Mouse (Mus musculus): ENCODE results near the gene Golga3. TPM values are rescaled to one million over a fixed set of nuclear protein-coding genes. Genes with fewer than 3 reads are reported as not detected.

The Golga3 gene
- total RNA-seq (2021) = 10 to 100 TPM; 38.7 to 39.5 TPM
- long read RNA-seq, experiment 1, full-length matches to known transcripts = 20 of 42 reads
- long read RNA-seq, experiment 1, partial matches to known transcripts = 7 of 42 reads
- long read RNA-seq, experiment 1, other reads (novel, unspliced or antisense) = 15 of 42 reads
- long read RNA-seq, experiment 2, full-length matches to known transcripts = 21 of 41 reads
- long read RNA-seq, experiment 2, partial matches to known transcripts = 8 of 41 reads
- long read RNA-seq, experiment 2, other reads (novel, unspliced or antisense) = 12 of 41 reads

GRCm38 (mm10) chr5:110176362-110177020, at the start of gene Golga3:
TSS of gene Golga3 (plus strand) at chr5:110176701.
- peak; percentile 92 for DNase-seq

- peak; percentile 98 for DNase-seq
These were observed 41.0 kb upstream of the Golga3 start, which contains the start of gene Chfr for GRCm38 (mm10) chr5:110135293-110136086. TSS of gene Chfr (plus strand) at chr5:110135842.

DNA sequence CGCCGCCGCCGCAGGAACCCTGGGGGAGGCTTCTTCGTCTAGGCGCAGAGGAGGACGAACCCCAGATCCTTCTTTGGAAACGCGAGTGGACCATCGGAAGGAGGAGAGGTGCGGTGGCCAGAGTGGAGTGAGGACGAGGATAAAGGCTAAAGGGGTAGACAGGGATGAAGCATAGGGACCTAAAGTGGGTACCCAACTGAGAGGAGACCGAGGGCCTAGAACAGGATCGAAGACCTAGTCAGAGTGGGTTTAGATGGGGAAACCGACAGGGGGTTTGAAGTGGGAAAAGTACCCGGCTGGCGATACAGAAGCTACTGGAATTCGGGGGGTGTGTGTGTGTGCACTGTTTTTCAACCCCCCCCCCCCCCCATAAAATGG, 40.4 kb upstream of the Golga3 start:
- DNase-seq = no peak

GRCm38 (mm10) chr5:110137816-110138215, 38.7 kb upstream of the Golga3 start:
- no peak for DNase-seq

GRCm38 (mm10) chr5:110139325-110139724, 37.2 kb upstream of the Golga3 start:
- DNase-seq = no peak

- DNase-seq = no peak
These were observed 36.1 kb upstream of the Golga3 start for GRCm38 (mm10) chr5:110140424-110140823.

- no peak for DNase-seq
These were observed 34.2 kb upstream of the Golga3 start for GRCm38 (mm10) chr5:110142309-110142708.

- DNase-seq = no peak
These were observed 33.5 kb upstream of the Golga3 start for GRCm38 (mm10) chr5:110143007-110143406.

- DNase-seq = no peak
These were observed 7.1 kb upstream of the Golga3 start for GRCm38 (mm10) chr5:110169374-110169773.

DNA sequence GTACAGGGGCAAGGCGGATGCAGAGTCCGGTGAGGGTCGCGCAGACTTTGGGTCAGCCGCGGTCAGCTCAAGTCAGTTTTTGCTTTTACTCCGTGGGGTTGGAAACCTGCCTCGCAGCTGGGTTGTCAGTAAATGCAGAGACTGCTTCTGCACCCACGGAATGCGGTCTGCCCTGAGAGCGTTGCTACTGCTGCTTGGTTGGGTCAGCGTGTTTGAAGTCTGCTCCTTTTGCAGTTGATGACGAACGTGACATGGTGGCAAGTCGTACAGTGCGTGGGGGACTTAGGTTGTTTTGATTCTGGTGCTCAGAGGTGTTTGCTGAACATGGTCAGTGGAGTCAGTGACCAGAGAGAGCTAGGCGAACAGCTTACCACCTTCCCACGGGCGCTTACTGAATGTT, 520 bp downstream of the Golga3 start:
- DNase-seq = no peak

DNA sequence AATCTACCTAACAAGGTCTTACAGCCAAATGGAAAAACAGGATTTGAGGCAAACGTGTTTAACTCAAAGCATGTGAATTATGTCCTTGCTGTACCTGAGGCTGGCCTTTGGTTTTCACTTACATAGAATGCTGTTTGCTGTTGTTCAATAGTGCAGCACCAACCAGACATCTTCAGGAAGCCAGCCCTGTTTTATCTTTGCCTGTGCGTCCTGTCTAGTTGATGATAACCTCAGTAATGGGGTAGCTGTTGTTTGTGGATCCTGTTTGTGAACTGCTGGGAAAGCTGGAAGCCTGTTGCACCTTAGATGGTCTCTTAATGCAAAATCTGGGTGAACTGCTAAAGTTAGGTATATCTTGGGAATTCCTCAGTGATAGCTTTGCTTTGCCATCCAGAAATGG, 2.1 kb downstream of the Golga3 start:
- DNase-seq = no peak

DNA sequence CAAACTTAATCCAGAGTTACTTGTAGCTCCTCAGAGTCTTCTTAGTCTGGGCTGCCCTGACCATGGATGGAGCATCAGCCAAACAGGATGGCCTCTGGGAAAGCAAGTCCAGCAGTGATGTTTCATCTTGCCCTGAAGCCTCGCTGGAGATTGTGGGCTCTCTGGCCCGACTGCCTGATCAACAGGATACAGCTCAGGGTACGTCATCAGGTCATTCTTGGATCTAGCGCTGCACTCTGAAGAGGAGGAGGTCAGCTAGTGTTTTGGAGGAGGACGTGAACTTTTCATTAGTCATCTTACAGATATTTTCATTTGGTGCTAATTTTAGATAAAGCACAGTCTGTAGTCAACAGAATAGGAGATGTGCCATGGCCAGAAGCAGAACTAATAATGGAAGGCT, 5.2 kb downstream of the Golga3 start:
- DNase-seq = no peak

GRCm38 (mm10) chr5:110203164-110203895, 26.8 kb downstream of the Golga3 start:
- no peak for DNase-seq

GRCm38 (mm10) chr5:110204777-110205176, 28.3 kb downstream of the Golga3 start:
- DNase-seq = no peak

DNA sequence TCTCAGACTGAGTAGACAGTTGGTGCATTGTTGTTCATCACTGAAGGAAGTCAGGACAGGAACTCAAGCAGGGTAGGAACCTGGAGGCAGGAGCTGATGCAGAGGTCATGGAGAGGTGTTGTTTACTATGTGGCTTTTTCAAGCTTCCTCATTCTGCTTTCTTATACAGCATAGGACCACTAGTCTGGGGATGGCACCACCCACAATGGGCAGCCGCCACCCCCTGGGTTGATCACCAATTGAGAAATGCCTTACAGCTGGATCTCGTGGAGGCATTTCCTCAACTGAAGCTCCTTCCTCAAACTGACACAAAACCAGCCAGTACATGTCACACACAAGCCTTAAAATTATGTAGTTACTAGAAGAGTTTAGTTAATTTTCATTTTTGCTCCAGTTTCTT, 34.8 kb downstream of the Golga3 start:
- no peak for DNase-seq

- no peak for DNase-seq
These were observed 40.3 kb downstream of the Golga3 start for GRCm38 (mm10) chr5:110216780-110217179.

DNA sequence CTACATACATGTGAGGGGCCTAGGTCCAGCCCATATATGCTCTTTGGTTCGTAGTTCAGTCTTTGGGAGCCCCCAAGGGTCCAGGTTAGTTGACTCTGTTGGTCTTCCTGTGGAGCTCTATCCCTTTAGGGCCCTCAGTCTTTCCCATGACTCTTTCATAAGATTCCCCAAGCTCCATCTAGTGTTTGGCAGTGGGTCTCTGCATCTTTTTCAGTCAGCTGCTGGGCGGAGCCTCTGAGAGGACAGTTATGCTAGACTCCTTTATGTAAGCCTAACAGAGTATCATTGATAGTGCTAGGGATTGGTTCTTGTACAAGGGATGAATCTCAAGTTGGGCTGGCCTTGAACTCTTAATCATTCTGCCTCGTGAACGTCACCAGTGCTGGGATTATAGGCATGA, 43.8 kb downstream of the Golga3 start:
- no peak for DNase-seq

GRCm38 (mm10) chr5:110222757-110223156, 46.3 kb downstream of the Golga3 start:
- DNase-seq = no peak

DNA sequence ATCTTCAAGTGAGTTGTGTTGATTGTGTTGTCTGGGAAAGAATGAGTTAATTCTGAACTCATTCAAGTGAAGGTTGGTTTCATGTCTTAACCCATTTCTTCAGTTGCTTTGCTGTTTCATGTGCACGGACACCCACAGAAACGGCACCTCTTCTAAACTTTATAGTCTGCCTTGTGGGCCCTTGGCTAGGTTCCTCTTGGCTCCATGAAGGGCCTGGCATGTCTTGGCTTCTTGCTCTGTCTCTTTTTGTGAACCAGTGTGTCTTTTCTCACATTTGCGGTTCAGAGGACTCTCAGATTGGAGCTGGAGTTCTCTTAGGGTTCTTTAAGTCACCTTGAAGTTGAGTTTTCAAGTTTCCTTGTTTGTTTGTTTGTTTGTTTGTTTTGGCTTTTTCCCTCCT, 48.6 kb downstream of the Golga3 start:
- DNase-seq = no peak

DNA sequence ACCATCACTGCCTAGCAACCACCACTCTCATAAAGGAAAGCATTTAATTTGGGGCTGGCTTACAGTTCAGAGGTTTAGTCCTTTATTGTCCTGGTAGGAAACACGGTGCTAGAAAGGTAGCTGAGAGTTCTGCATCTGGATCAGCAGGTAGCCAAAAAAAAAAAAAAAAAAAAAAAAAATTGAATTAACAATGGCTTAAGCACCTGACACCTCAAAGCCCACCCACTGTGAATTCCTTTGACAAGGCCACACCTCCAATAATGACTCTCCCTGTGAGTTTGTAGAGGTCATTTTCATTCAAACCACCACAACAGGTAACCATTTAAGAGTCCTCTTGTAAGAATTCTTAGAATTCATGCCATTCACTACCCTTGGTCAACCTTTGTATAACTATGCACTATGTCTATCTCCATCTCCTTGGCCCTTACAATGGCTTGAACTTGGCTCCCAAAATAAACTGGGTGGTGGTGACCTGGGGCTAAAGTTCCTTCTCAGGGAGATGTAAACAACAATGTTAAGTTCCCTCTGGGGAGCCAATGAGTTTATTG, 50.9 kb downstream of the Golga3 start:
- DNase-seq = no peak

DNA sequence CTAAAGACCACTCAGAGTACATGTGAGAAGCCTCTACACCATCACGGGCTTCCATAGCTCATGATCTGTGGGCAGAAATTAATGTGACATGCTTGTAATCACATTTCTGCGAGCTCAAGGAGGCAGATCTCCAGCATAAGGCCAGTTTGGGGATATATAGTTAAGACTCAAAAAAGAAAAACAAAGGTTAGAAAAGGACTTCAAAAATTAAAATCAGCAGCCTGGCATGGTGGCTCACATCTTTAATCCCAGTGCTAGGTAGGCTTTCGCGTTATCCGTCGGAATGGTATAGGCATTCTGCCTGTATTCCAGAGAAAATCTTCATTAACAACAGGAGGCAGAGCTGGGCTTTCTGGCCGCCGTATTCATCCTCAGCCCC, 53.9 kb downstream of the Golga3 start:
- no peak for DNase-seq

DNA sequence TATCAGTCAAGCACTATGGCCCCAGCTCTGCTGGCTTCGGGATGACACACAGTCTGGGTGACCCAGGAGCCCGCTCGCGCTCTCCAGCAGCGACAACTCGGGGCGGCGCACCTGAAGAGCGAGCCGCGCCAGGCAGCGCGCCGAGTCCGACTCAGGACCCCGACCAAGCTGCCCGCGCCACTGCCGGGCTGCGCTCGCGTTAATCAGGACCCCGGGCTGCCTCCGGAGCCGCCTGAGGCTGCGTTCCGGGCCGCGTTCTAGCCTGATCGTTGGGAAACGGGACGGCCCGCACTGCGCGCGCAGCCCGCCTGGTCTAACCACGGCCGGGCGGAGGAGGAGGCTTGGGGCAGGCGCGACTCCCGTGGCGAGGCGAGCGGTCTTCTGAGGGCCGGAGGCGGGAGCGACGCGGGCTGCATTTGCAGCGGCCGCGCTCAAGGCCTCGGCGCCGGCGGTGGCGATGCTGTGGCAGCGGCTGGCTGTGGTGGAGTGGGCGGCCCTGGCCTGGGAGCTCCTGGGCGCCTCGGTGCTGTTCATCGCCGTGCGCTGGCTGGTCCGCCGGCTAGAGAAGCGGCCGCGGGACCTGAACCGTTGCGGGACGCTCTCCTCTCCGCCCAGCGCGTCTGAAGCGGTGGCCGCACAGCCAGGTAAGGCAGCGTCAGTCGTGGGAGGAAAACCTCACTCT, 54.4 kb downstream of the Golga3 start, which contains the start of gene Ankle2:
Gene Ankle2, plus strand, starts transcription at position 225 of the 682 bp plus-strand sequence.
- peak; percentile 93 for DNase-seq
